In the genomic region with DNA sequence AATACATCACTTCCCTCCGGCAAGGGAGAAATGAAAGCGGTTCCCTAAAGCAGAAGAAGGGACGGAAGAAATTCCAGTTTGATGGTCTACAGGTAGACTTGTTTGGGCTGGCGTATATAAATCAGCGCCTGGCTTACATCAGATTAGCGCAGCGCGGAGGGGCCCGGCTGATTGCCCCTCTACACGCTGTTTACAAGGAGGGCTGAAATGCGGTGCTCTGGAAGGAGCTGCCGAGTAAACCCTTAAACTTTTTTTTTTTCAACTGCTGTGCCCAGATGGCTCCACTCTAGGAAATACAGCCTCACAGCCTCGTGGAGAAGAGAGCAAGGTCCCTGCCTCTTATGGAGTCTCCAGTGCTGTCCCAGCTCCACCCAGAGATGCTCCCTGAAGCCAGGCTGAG, we compare ENCODE assay signal across 20 mouse cellular contexts.
DNase-seq lines count a peak whose midpoint lies in the region; ATAC-seq and TF ChIP-seq lines count a peak whose summit lies in the region.
"Had no signal": no experiment of that assay in that cellular context is flagged by ENCODE, and none has a peak within 500 bp of the region (broad histone marks: within the 10 kb centered on the region; RNA-seq: fewer than 3 reads in every experiment).

No protein-coding gene starts in this region.

- H3K27me3 ChIP-seq in hindbrain, postnatal 0 days (ENCODE audit: insufficient read depth, low read length) = no peaks in the 10 kb centered on the region; the same call in 1 of the 2 replicates
- peaks cover 10% of the 10 kb centered on the region for H3K27me3 ChIP-seq in hindbrain, embryonic 12.5 days
- H3K27me3 ChIP-seq in embryonic facial prominence, embryonic 10.5 days (replicated peaks; ENCODE audit: low read depth, poor library complexity, severe bottlenecking) = peaks cover 86% of the 10 kb centered on the region
- peaks cover 38% of the 10 kb centered on the region for H3K27me3 ChIP-seq in limb, embryonic 13.5 days
- H3K27me3 ChIP-seq in forebrain, postnatal 0 days (ENCODE audit: insufficient read depth, low read length) = no peaks in the 10 kb centered on the region

- no peak for DNase-seq in hindbrain, postnatal 0 days (ENCODE audit: low spot score)
- DNase-seq in embryonic facial prominence, embryonic 10.5 days (ENCODE audit: low spot score) = peak; percentile 47
- DNase-seq in forelimb bud, embryonic 11.5 days (ENCODE audit: low read depth, low spot score) = peak; percentile 48
- DNase-seq in ovary, postnatal 36 days (ENCODE audit: low spot score) = no peak
- no peak for DNase-seq in forebrain, postnatal 0 days
- DNase-seq: adrenal gland, adult 8-10 months; cerebellum, adult 11-12 months; cerebellum, postnatal 25 days; gastrocnemius, postnatal 36 days; kidney, postnatal 25 days; left cerebral cortex, postnatal 4 days; liver, postnatal 0 days; right cerebral cortex, adult 18-20 months had no signal

- H3K4me1 ChIP-seq in hindbrain, postnatal 0 days (ENCODE audit: insufficient read depth, low read length) = no peaks in the 10 kb centered on the region
- no peaks in the 10 kb centered on the region for H3K4me1 ChIP-seq in hindbrain, embryonic 12.5 days
- peaks cover 10% of the 10 kb centered on the region for H3K4me1 ChIP-seq in embryonic facial prominence, embryonic 10.5 days
- H3K4me1 ChIP-seq in limb, embryonic 13.5 days = peaks cover 10% of the 10 kb centered on the region
- H3K4me1 ChIP-seq in forebrain, postnatal 0 days (ENCODE audit: insufficient read depth) = no peaks in the 10 kb centered on the region
- H3K4me1 ChIP-seq: hindbrain, embryonic 10.5 days had no signal

- WGBS in hindbrain, postnatal 0 days = 50% methylated on average over 13 of the region's 13 CpGs
- WGBS in hindbrain, embryonic 12.5 days = 64% methylated on average over 13 of the region's 13 CpGs
- WGBS in embryonic facial prominence, embryonic 10.5 days = 58% methylated on average over 13 of the region's 13 CpGs
- WGBS in limb, embryonic 13.5 days = 9% methylated on average over 13 of the region's 13 CpGs
- WGBS in forebrain, postnatal 0 days = 61% methylated on average over 13 of the region's 13 CpGs

- H3K4me2 ChIP-seq in hindbrain, postnatal 0 days (ENCODE audit: low read depth, low read length) = no peak overlapping the region
- no peak overlapping the region for H3K4me2 ChIP-seq in hindbrain, embryonic 12.5 days (replicated peaks)
- H3K4me2 ChIP-seq in limb, embryonic 13.5 days (replicated peaks) = peak overlapping the region; percentile 55
- no peak overlapping the region for H3K4me2 ChIP-seq in forebrain, postnatal 0 days (ENCODE audit: low read depth)
- H3K4me2 ChIP-seq: heart, embryonic 15.5 days had no signal

- no peaks in the 10 kb centered on the region for H3K36me3 ChIP-seq in hindbrain, postnatal 0 days (ENCODE audit: insufficient read depth, low read length)
- H3K36me3 ChIP-seq in hindbrain, embryonic 12.5 days = no peaks in the 10 kb centered on the region
- H3K36me3 ChIP-seq in embryonic facial prominence, embryonic 10.5 days (replicated peaks) = no peaks in the 10 kb centered on the region
- no peaks in the 10 kb centered on the region for H3K36me3 ChIP-seq in limb, embryonic 13.5 days
- H3K36me3 ChIP-seq in forebrain, postnatal 0 days (ENCODE audit: insufficient read depth) = no peaks in the 10 kb centered on the region
- H3K36me3 ChIP-seq: heart, embryonic 15.5 days; hindbrain, embryonic 10.5 days had no signal

- ATAC-seq in hindbrain, postnatal 0 days = no peak
- ATAC-seq in hindbrain, embryonic 12.5 days (ENCODE audit: low FRiP score) = no peak
- no peak for ATAC-seq in limb, embryonic 13.5 days (ENCODE audit: low FRiP score, low read depth)
- ATAC-seq in CD4-positive, CD25-positive, alpha-beta regulatory T cell, adult 4 months = no peak
- no peak for ATAC-seq in forebrain, postnatal 0 days
- ATAC-seq: inflammation-experienced regulatory T-cells, adult 6 months; liver, postnatal 0 days had no signal

- no peak for TF ChIP-seq CTCF in hindbrain, postnatal 0 days (IDR thresholded peaks at IDR 0.05; ENCODE audit: low read depth)
- TF ChIP-seq CTCF in forebrain, postnatal 0 days (IDR thresholded peaks at IDR 0.05; ENCODE audit: low read depth) = no peak

- no peak overlapping the region for H3K27ac ChIP-seq in hindbrain, postnatal 0 days
- H3K27ac ChIP-seq in hindbrain, embryonic 12.5 days = no peak overlapping the region
- H3K27ac ChIP-seq in embryonic facial prominence, embryonic 10.5 days (replicated peaks) = no peak overlapping the region; the same call in 1 of the 2 replicates
- H3K27ac ChIP-seq in limb, embryonic 13.5 days = no peak overlapping the region
- no peak overlapping the region for H3K27ac ChIP-seq in forebrain, postnatal 0 days (ENCODE audit: low read depth, low read length)
- H3K27ac ChIP-seq: heart, embryonic 15.5 days; hindbrain, embryonic 10.5 days had no signal

- H3K4me3 ChIP-seq in hindbrain, postnatal 0 days (ENCODE audit: low read length) = no peak overlapping the region
- H3K4me3 ChIP-seq in hindbrain, embryonic 12.5 days = no peak overlapping the region
- H3K4me3 ChIP-seq in embryonic facial prominence, embryonic 10.5 days = no peak overlapping the region
- H3K4me3 ChIP-seq in limb, embryonic 13.5 days = peak overlapping the region; percentile 26
- no peak overlapping the region for H3K4me3 ChIP-seq in forebrain, postnatal 0 days (ENCODE audit: low read depth, low read length)
- H3K4me3 ChIP-seq: heart, embryonic 15.5 days; hindbrain, embryonic 10.5 days; megakaryocyte, embryonic 14.5 days had no signal

- no peaks in the 10 kb centered on the region for H3K9me3 ChIP-seq in hindbrain, postnatal 0 days (ENCODE audit: low read length)
- no peaks in the 10 kb centered on the region for H3K9me3 ChIP-seq in hindbrain, embryonic 12.5 days (replicated peaks)
- no peaks in the 10 kb centered on the region for H3K9me3 ChIP-seq in embryonic facial prominence, embryonic 10.5 days
- no peaks in the 10 kb centered on the region for H3K9me3 ChIP-seq in limb, embryonic 13.5 days
- H3K9me3 ChIP-seq in forebrain, postnatal 0 days (ENCODE audit: low read length) = no peaks in the 10 kb centered on the region
- H3K9me3 ChIP-seq: heart, embryonic 15.5 days; hindbrain, embryonic 10.5 days; megakaryocyte, embryonic 14.5 days had no signal

- H3K9ac ChIP-seq in hindbrain, postnatal 0 days (replicated peaks; ENCODE audit: low read length) = 0 out of 2 replicates have a peak overlapping the region, but pooled peaks have one; percentile 5
- no peak overlapping the region for H3K9ac ChIP-seq in hindbrain, embryonic 12.5 days
- H3K9ac ChIP-seq in limb, embryonic 13.5 days = no peak overlapping the region
- no peak overlapping the region for H3K9ac ChIP-seq in forebrain, postnatal 0 days
- H3K9ac ChIP-seq: heart, embryonic 15.5 days; liver, postnatal 0 days had no signal

Comparison
In these comparisons a context has a peak if more than half of its experiments do, and no peak if none do; other contexts are left out.
1. DNase-seq: peak in embryonic facial prominence, embryonic 10.5 days (single experiment) and forelimb bud, embryonic 11.5 days (single experiment); none in hindbrain, postnatal 0 days (single experiment), ovary, postnatal 36 days (single experiment) and forebrain, postnatal 0 days (single experiment).